Mouse (Mus musculus) heart, adult 2 months (tissue): ENCODE measurements at regions not wholly inside any gene's neighbourhood (a gene's known extent, or its start where the extent isn't known, plus 50 kb on each side); places are given as distances from the start of the nearest gene placed in this dataset.

Experiments
- CTCF ChIP-seq: fragments of 200-600 bp; IDR thresholded peaks from 2 replicates; pipeline ENCODE4 v1.8.1; 2022; ENCODE audit warnings: antibody characterized with exemption, mild to moderate bottlenecking, moderate library complexity
- EP300 ChIP-seq: fragments of 200-500 bp; IDR thresholded peaks from 2 replicates; pipeline ENCODE4 v1.6.1; 2011; ENCODE audit warnings: low read depth, low read length, control low read depth; ENCODE audit not compliant: insufficient read depth
- POLR2A ChIP-seq: fragments of 200-500 bp; IDR thresholded peaks from 2 replicates; pipeline ENCODE4 v1.6.1; 2011; ENCODE audit warnings: mild to moderate bottlenecking, low read depth, low read length, control low read depth; ENCODE audit not compliant: insufficient read depth

DNA sequence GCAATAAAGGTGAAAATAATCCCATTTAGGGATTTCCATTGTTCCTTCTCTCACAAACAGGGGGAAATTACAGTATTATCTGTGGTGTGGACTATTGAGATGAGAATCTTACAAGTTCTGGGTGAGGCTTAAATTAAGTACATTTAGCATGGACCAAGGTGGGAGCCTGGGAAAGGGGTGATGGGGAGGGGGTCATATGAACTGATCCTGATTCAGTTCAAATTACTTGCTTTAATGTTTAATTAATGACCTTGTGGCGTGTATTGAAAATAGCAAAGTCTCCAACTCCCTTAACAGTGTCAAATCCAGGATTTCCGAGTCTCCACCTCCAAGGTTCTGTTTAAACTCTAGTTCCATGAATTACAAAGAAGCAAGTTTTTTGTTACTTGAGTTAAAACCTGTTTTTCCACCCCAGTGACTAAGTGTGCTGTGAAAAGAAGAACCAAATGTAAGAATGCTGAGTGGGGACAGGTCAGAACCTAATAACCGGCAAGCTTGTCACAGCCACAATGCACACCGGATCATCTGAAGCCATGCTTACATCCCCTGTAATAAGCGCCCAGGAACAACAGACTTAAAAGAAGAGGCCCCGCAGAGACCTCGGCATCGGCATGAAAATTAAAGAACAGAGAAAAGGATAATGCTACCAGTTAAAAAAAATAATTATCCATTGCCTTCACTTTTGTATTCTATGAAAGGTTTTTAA is 243.8 kb upstream of the Cd180 start:
- TF ChIP-seq POLR2A (no peak), CTCF (no peak), EP300 (no peak)
